Mouse (Mus musculus) right cerebral cortex, postnatal 14 days (tissue): ENCODE measurements around the gene Slc38a7.
A peak's percentile ranks its signal among the peaks of the same experiment; 100 is the strongest.
"Not testable (repeated sequence)": the region's sequence is repeated elsewhere in the genome, so short reads cannot be mapped to it uniquely, and the experiment has no call there.

Experiments
- DNase-seq: peaks from one replicate; pipeline ENCODE4 v3.0.0; 2022

Gene Slc38a7

GRCm38 (mm10) chr8:95848734-95849464 is 4.4 kb downstream of the Slc38a7 start:
- no peak for DNase-seq

GRCm38 (mm10) chr8:95848061-95848551 is 5.2 kb downstream of the Slc38a7 start:
- peak; percentile 26 for DNase-seq

- no peak for DNase-seq
Measured at GRCm38 (mm10) chr8:95845026-95845425, 8.3 kb downstream of the Slc38a7 start.

GRCm38 (mm10) chr8:95843968-95844367 is 9.4 kb downstream of the Slc38a7 start:
- no peak for DNase-seq

GRCm38 (mm10) chr8:95841436-95841835 is 11.9 kb downstream of the Slc38a7 start:
- no peak for DNase-seq

GRCm38 (mm10) chr8:95839289-95839688 is 14.1 kb downstream of the Slc38a7 start:
- DNase-seq, result no peak

- no peak for DNase-seq
Measured at GRCm38 (mm10) chr8:95837266-95837665, 16.1 kb downstream of the Slc38a7 start.

GRCm38 (mm10) chr8:95835891-95836290 is 17.4 kb downstream of the Slc38a7 start:
- DNase-seq, result no peak

GRCm38 (mm10) chr8:95833435-95833984 is 19.8 kb downstream of the Slc38a7 start:
- DNase-seq, result no peak

GRCm38 (mm10) chr8:95832603-95833434 is 20.5 kb downstream of the Slc38a7 start:
- DNase-seq, result peak; percentile 74

GRCm38 (mm10) chr8:95830144-95830543 is 23.2 kb downstream of the Slc38a7 start:
- no peak for DNase-seq

- not testable (repeated sequence) for DNase-seq
Measured at GRCm38 (mm10) chr8:95825162-95825561, 28.2 kb downstream of the Slc38a7 start, which contains the start of gene Sap18b. Gene Sap18b, plus strand, starts transcription at chr8:95825346.

- DNase-seq, result no peak
Measured at GRCm38 (mm10) chr8:95822699-95823098, 30.6 kb downstream of the Slc38a7 start.

- no peak for DNase-seq
Measured at GRCm38 (mm10) chr8:95822096-95822495, 31.2 kb downstream of the Slc38a7 start.

GRCm38 (mm10) chr8:95821266-95821665 is 32.1 kb downstream of the Slc38a7 start:
- no peak for DNase-seq

GRCm38 (mm10) chr8:95818211-95818610 is 35.1 kb downstream of the Slc38a7 start:
- DNase-seq, result no peak

GRCm38 (mm10) chr8:95817597-95817996 is 35.7 kb downstream of the Slc38a7 start:
- no peak for DNase-seq

GRCm38 (mm10) chr8:95816044-95816708 is 37.2 kb downstream of the Slc38a7 start:
- DNase-seq, result no peak

- no peak for DNase-seq
Measured at GRCm38 (mm10) chr8:95810184-95810591, 43.2 kb downstream of the Slc38a7 start.

- no peak for DNase-seq
Measured at GRCm38 (mm10) chr8:95809116-95809515, 44.2 kb downstream of the Slc38a7 start.

- no peak for DNase-seq
Measured at GRCm38 (mm10) chr8:95808631-95809030, 44.7 kb downstream of the Slc38a7 start.

- DNase-seq, result peak; percentile 92
Measured at GRCm38 (mm10) chr8:95807861-95808260, 45.5 kb downstream of the Slc38a7 start.

GRCm38 (mm10) chr8:95807331-95807843 is 46.0 kb downstream of the Slc38a7 start, which contains the start of gene Cnot1:
Gene Cnot1, minus strand, starts transcription at chr8:95807464.
- peak; percentile 95 for DNase-seq
